Mouse (Mus musculus) cortical plate, adult 2 months (tissue): Measurements from ENCODE around the gene Ubox5.

Experiments
- CTCF ChIP-seq: fragments of 200-500 bp; IDR thresholded peaks from 2 replicates; pipeline ENCODE4 v1.5.1; 2011; ENCODE audit warnings: mild to moderate bottlenecking, control low read depth, low read length; ENCODE audit not compliant: insufficient read depth; ENCODE audit errors: extremely low read depth
- POLR2A ChIP-seq: fragments of 200-500 bp; IDR thresholded peaks from 2 replicates; pipeline ENCODE4 v1.6.1; 2011; ENCODE audit warnings: mild to moderate bottlenecking, low read length, control low read depth; ENCODE audit not compliant: insufficient read depth; ENCODE audit errors: extremely low read depth

DNA sequence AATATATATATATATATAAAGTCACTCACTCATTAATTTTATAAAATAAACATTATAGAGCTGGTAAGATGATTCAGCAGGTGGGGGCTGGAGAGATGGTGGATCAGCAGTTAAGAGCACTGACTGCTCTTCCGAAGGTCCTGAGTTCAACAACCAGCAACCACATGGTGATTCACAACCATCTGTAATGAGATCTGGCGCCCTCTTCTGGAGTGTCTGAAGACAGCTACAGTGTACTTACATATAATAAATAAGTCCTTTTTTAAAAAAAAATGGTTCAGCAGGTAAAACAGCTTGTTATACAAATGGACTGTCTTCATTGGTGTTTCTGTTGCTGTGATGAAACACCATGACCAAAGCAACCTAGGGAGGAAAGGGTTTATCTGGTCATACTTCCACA, 71.8 kb downstream of the Ubox5 start:
- TF ChIP-seq POLR2A (no peak), CTCF (no peak)
